Mouse (Mus musculus) C2C12 (cell line): Measurements from ENCODE around the gene Taf1a.

Experiments used
- CTCF ChIP-seq: IDR thresholded peaks from one replicate; pipeline ENCODE4 v1.5.1; 2011; ENCODE audit not compliant: control insufficient read depth, insufficient read depth, insufficient read length
- FOSL1 ChIP-seq: IDR thresholded peaks from one replicate; pipeline ENCODE4 v1.8.0; 2011; ENCODE audit warnings: mild to moderate bottlenecking, low read length; ENCODE audit not compliant: poor library complexity, insufficient read depth, severe bottlenecking
- MAX ChIP-seq: IDR thresholded peaks from one replicate; pipeline ENCODE4 v1.6.1; 2011; ENCODE audit warnings: mild to moderate bottlenecking, control low read depth
- MYOG ChIP-seq: IDR thresholded peaks from one replicate; pipeline ENCODE4 v1.6.1; 2011; ENCODE audit not compliant: control insufficient read depth, insufficient read length; ENCODE audit errors: extremely low read depth
- USF1 ChIP-seq: IDR thresholded peaks from one replicate; pipeline ENCODE4 v1.6.1; 2011; ENCODE audit warnings: low read depth, mild to moderate bottlenecking, control low read depth, moderate library complexity

DNA sequence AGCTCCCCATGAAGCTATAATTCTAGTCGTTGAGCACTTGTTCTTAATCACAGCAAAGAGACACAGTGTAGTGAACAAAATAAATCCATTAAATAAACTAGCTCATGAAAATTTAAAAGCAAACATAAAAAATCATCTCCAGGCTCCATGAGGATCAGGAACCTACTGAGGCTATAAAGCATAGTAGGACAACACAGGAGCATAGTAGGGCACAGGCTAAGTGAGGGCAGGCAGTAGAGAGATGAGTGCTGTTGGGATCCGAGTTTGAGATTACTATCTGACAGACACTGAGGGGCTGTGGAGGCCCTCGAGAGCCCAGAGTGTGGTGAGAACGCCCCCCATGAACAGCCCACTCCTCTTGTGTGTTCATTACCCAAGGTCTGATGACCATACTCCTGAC, 11.7 kb upstream of the Taf1a start:
- TF ChIP-seq FOSL1 (no peak), CTCF (no peak), USF1 (no peak), MYOG (no peak), MAX (no peak)
